Mouse (Mus musculus): ENCODE measurements around the gene Decr2. TPM values are rescaled to one million over a fixed set of nuclear protein-coding genes. Genes with fewer than 3 reads are reported as not detected.
"Not testable (repeated sequence)": the region's sequence is repeated elsewhere in the genome, so short reads cannot be mapped to it uniquely, and the experiment has no call there.

Gene Decr2
- polyA plus RNA-seq, 1 experiment from 2014 or later: 31.7 TPM

GRCm38 (mm10) chr17:26054133-26054845, 35.8 kb downstream of the Decr2 start:
- peak; percentile 75; the same call in 1 of the 2 replicates for ATAC-seq (ENCODE audit: insufficient number of reproducible peaks, insufficient read depth, low FRiP score, low TSS enrichment, low read depth)
- Histone ChIP-seq H3K9ac (replicated peaks) (no peak overlapping the region), H3K27ac (peak overlapping the region; percentile 66; the same call in 1 of the 2 replicates), H3K9me3 (no peaks in the 10 kb centered on the region), H3K27me3 (peaks cover 7% of the 10 kb centered on the region; the same call in 1 of the 2 replicates), H3K4me1 (replicated peaks) (peaks cover 26% of the 10 kb centered on the region), H3K4me3 (replicated peaks) (no peak overlapping the region), H3K36me3 (peaks cover 41% of the 10 kb centered on the region), H3K4me2 (0 out of 2 replicates have a peak overlapping the region, but pooled peaks have one; percentile 8)
- WGBS: 33% methylated on average over 17 of the region's 17 CpGs

GRCm38 (mm10) chr17:26052706-26053105, 37.4 kb downstream of the Decr2 start:
- no peak for ATAC-seq (ENCODE audit: insufficient number of reproducible peaks, insufficient read depth, low FRiP score, low TSS enrichment, low read depth)
- Histone ChIP-seq H3K27ac (no peak overlapping the region), H3K4me1 (replicated peaks) (peaks cover 26% of the 10 kb centered on the region), H3K9me3 (no peaks in the 10 kb centered on the region), H3K4me2 (no peak overlapping the region), H3K4me3 (replicated peaks) (no peak overlapping the region), H3K9ac (replicated peaks) (no peak overlapping the region), H3K36me3 (peaks cover 29% of the 10 kb centered on the region; the same call in 1 of the 2 replicates), H3K27me3 (peaks cover 7% of the 10 kb centered on the region; the same call in 1 of the 2 replicates)
- WGBS: 94% methylated on average over 4 of the region's 4 CpGs

GRCm38 (mm10) chr17:26052074-26052473, 38.1 kb downstream of the Decr2 start:
- no peak overlapping the region for H3K27ac ChIP-seq
- no peak for ATAC-seq (ENCODE audit: insufficient number of reproducible peaks, insufficient read depth, low FRiP score, low TSS enrichment, low read depth)
- H3K9ac ChIP-seq (replicated peaks): no peak overlapping the region
- peaks cover 7% of the 10 kb centered on the region; the same call in 1 of the 2 replicates for H3K27me3 ChIP-seq
- 92% methylated on average over 4 of the region's 4 CpGs for WGBS
- H3K9me3 ChIP-seq: no peaks in the 10 kb centered on the region
- H3K36me3 ChIP-seq: peaks cover 26% of the 10 kb centered on the region; the same call in 1 of the 2 replicates
- H3K4me3 ChIP-seq (replicated peaks): no peak overlapping the region
- no peak overlapping the region for H3K4me2 ChIP-seq
- peaks cover 26% of the 10 kb centered on the region for H3K4me1 ChIP-seq (replicated peaks)

- ATAC-seq (ENCODE audit: insufficient number of reproducible peaks, insufficient read depth, low FRiP score, low TSS enrichment, low read depth): no peak
- Histone ChIP-seq H3K4me2 (no peak overlapping the region), H3K9ac (replicated peaks) (no peak overlapping the region), H3K27ac (no peak overlapping the region), H3K4me3 (replicated peaks) (no peak overlapping the region), H3K9me3 (no peaks in the 10 kb centered on the region), H3K4me1 (replicated peaks) (no peaks in the 10 kb centered on the region), H3K27me3 (no peaks in the 10 kb centered on the region), H3K36me3 (peaks cover 11% of the 10 kb centered on the region; the same call in 1 of the 2 replicates)
- WGBS: 87% methylated on average over 8 of the region's 8 CpGs
Measured at GRCm38 (mm10) chr17:26048118-26048517, 42.0 kb downstream of the Decr2 start.

- WGBS: 60% methylated on average over 10 of the region's 10 CpGs
- no peaks in the 10 kb centered on the region for H3K4me1 ChIP-seq (replicated peaks)
- no peak overlapping the region for H3K4me2 ChIP-seq
- no peak overlapping the region; the same call in 1 of the 2 replicates for H3K27ac ChIP-seq
- H3K4me3 ChIP-seq (replicated peaks): no peak overlapping the region
- no peaks in the 10 kb centered on the region for H3K9me3 ChIP-seq
- no peak for ATAC-seq (ENCODE audit: insufficient number of reproducible peaks, insufficient read depth, low FRiP score, low TSS enrichment, low read depth)
- H3K9ac ChIP-seq (replicated peaks): no peak overlapping the region
- no peaks in the 10 kb centered on the region for H3K27me3 ChIP-seq
- peaks cover 7% of the 10 kb centered on the region; the same call in 1 of the 2 replicates for H3K36me3 ChIP-seq
Measured at GRCm38 (mm10) chr17:26046253-26046997, 43.7 kb downstream of the Decr2 start.

GRCm38 (mm10) chr17:26045285-26045684, 44.9 kb downstream of the Decr2 start:
- no peak overlapping the region for H3K27ac ChIP-seq
- no peak overlapping the region for H3K4me2 ChIP-seq
- H3K4me1 ChIP-seq (replicated peaks): no peaks in the 10 kb centered on the region
- H3K9me3 ChIP-seq: no peaks in the 10 kb centered on the region
- no peak overlapping the region for H3K9ac ChIP-seq (replicated peaks)
- no peak overlapping the region for H3K4me3 ChIP-seq (replicated peaks)
- WGBS: 75% methylated on average over 4 of the region's 4 CpGs
- H3K36me3 ChIP-seq: peaks cover 4% of the 10 kb centered on the region; the same call in 1 of the 2 replicates
- no peaks in the 10 kb centered on the region for H3K27me3 ChIP-seq
- no peak for ATAC-seq (ENCODE audit: insufficient number of reproducible peaks, insufficient read depth, low FRiP score, low TSS enrichment, low read depth)

GRCm38 (mm10) chr17:26043249-26043636, 46.9 kb downstream of the Decr2 start:
- H3K9me3 ChIP-seq: no peaks in the 10 kb centered on the region
- H3K9ac ChIP-seq (replicated peaks): no peak overlapping the region
- no peaks in the 10 kb centered on the region for H3K27me3 ChIP-seq
- H3K36me3 ChIP-seq: no peaks in the 10 kb centered on the region; the same call in 1 of the 2 replicates
- no peak overlapping the region for H3K4me2 ChIP-seq
- H3K27ac ChIP-seq: 0 out of 2 replicates have a peak overlapping the region, but pooled peaks have one; percentile 17
- no peaks in the 10 kb centered on the region for H3K4me1 ChIP-seq (replicated peaks)
- no peak overlapping the region for H3K4me3 ChIP-seq (replicated peaks)
- WGBS: 83% methylated on average over 5 of the region's 5 CpGs
- ATAC-seq (ENCODE audit: insufficient number of reproducible peaks, insufficient read depth, low FRiP score, low TSS enrichment, low read depth): no peak

- Histone ChIP-seq H3K9ac (replicated peaks) (no peak overlapping the region), H3K4me3 (replicated peaks) (no peak overlapping the region), H3K27me3 (no peaks in the 10 kb centered on the region), H3K9me3 (no peaks in the 10 kb centered on the region), H3K27ac (0 out of 2 replicates have a peak overlapping the region, but pooled peaks have one; percentile 17), H3K4me1 (replicated peaks) (no peaks in the 10 kb centered on the region), H3K36me3 (no peaks in the 10 kb centered on the region), H3K4me2 (no peak overlapping the region)
- ATAC-seq (ENCODE audit: insufficient number of reproducible peaks, insufficient read depth, low FRiP score, low TSS enrichment, low read depth): no peak
- 84% methylated on average over 13 of the region's 13 CpGs for WGBS
Measured at GRCm38 (mm10) chr17:26042599-26043248, 47.4 kb downstream of the Decr2 start.

GRCm38 (mm10) chr17:26041111-26041802, 48.9 kb downstream of the Decr2 start:
- 48% methylated on average over 9 of the region's 9 CpGs for WGBS

GRCm38 (mm10) chr17:26040711-26041110, 49.4 kb downstream of the Decr2 start:
- 86% methylated on average over 8 of the region's 8 CpGs for WGBS
- H3K9me3 ChIP-seq; H3K4me3 ChIP-seq (replicated peaks); H3K36me3 ChIP-seq; H3K4me1 ChIP-seq (replicated peaks); H3K4me2 ChIP-seq; H3K9ac ChIP-seq (replicated peaks); H3K27ac ChIP-seq; H3K27me3 ChIP-seq; ATAC-seq (ENCODE audit: insufficient number of reproducible peaks, insufficient read depth, low FRiP score, low TSS enrichment, low read depth): not testable (repeated sequence)

More at GRCm38 (mm10) chr17:26041111-26041802, 48.9 kb downstream of the Decr2 start:
- Histone ChIP-seq H3K4me2 (no peak overlapping the region), H3K4me1 (replicated peaks) (no peaks in the 10 kb centered on the region), H3K9me3 (no peaks in the 10 kb centered on the region), H3K27ac (peak overlapping the region; percentile 12; the same call in 1 of the 2 replicates), H3K9ac (replicated peaks) (no peak overlapping the region), H3K4me3 (replicated peaks) (no peak overlapping the region), H3K27me3 (no peaks in the 10 kb centered on the region), H3K36me3 (peaks cover 6% of the 10 kb centered on the region; the same call in 1 of the 2 replicates)
- no peak for ATAC-seq (ENCODE audit: insufficient number of reproducible peaks, insufficient read depth, low FRiP score, low TSS enrichment, low read depth)

Data from limb, embryonic 12.5 days (tissue).